Mouse (Mus musculus) bone marrow macrophage, adult 2 months (primary cell): ENCODE data around the gene Rtn1.

Experiments used
- CTCF ChIP-seq: IDR thresholded peaks from 2 replicates; pipeline ENCODE4 v1.5.1; 2012; ENCODE audit warnings: low read depth, mild to moderate bottlenecking, low read length, moderate library complexity
- POLR2A ChIP-seq: IDR thresholded peaks from 2 replicates; pipeline ENCODE4 v1.6.1; 2012; ENCODE audit warnings: mild to moderate bottlenecking, low read depth, low read length, borderline replicate concordance

DNA sequence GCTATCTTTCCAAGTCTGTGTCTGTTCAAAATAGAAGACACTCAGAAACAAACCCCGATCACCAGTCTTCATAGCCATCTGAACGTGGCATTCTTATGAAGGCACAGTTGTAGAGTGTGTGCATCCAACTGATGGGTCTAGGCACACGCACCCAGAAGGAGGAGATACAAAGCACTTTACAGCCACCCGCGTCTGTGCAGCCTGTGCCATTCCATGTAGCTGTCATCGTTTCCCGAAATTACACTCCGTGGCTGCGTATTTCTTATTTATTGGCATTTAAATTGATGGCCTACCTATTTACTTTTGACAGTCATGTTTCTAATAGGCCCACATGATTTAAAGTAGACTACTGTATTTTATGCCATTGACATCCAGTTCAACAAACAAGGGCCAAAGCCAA is 173.9 kb downstream of the Rtn1 start:
- TF ChIP-seq POLR2A (no peak), CTCF (no peak)
